Mouse (Mus musculus) MEL (cell line): ENCODE results near the gene Dnaic1. TPM values are rescaled to one million over a fixed set of nuclear protein-coding genes. Genes with fewer than 3 reads are reported as not detected.
A peak's percentile ranks its signal among the peaks of the same experiment; 100 is the strongest.

ENCODE experiments used
- DNase-seq: peaks from one replicate; pipeline ENCODE4 v3.0.0; 2011; ENCODE audit warnings: low read depth, low spot score
- H3K27ac ChIP-seq: 2 replicates; pipeline ENCODE4 v1.5.1; 2012; ENCODE audit warnings: low read depth, mild to moderate bottlenecking, control low read depth, low read length, moderate library complexity; ENCODE audit not compliant: control insufficient read depth
- H3K27me3 ChIP-seq, 2 experiments: fragments of 150-350 bp in 1 of 2; sonication (generic) in 1 of 2; 2 replicates each; pipeline ENCODE4 v1.6.1; 2012; ENCODE audit warnings: low read length in 2 of 2, mild to moderate bottlenecking in 2 of 2, improper control_type of control experiment in 1 of 2, moderate library complexity in 1 of 2; ENCODE audit not compliant: insufficient read depth in 2 of 2, control insufficient read depth in 1 of 2
- H3K36me3 ChIP-seq, 2 experiments: 2 replicates each; pipeline ENCODE4 v1.6.1; 2012 to 2014; ENCODE audit warnings: low read length in 2 of 2, improper control_type of control experiment in 1 of 2, inconsistent platforms in 1 of 2, mild to moderate bottlenecking in 1 of 2; ENCODE audit not compliant: insufficient read depth in 2 of 2, control insufficient read depth in 1 of 2
- H3K4me1 ChIP-seq, 2 experiments: fragments of 150-350 bp in 1 of 2; sonication (generic) in 1 of 2; 2 replicates each; pipeline ENCODE4 v1.6.1; 2012; ENCODE audit warnings: low read length in 2 of 2, improper control_type of control experiment in 1 of 2, mild to moderate bottlenecking in 1 of 2; ENCODE audit not compliant: insufficient read depth in 2 of 2, control insufficient read depth in 1 of 2
- H3K4me3 ChIP-seq, 2 experiments: fragments of 150-350 bp in 1 of 2; sonication (generic) in 1 of 2; 2 replicates each; pipeline ENCODE4 v1.5.1; 2012; ENCODE audit warnings: low read depth in 2 of 2, low read length in 2 of 2, mild to moderate bottlenecking in 2 of 2, moderate library complexity in 2 of 2, control low read depth in 1 of 2, improper control_type of control experiment in 1 of 2; ENCODE audit not compliant: control insufficient read depth in 1 of 2, insufficient read depth in 1 of 2
- H3K79me2 ChIP-seq: 2 replicates; pipeline ENCODE4 v1.6.1; 2012; ENCODE audit warnings: mild to moderate bottlenecking, low read length, moderate library complexity; ENCODE audit not compliant: control insufficient read depth, poor library complexity, insufficient read depth
- H3K9ac ChIP-seq: 2 replicates; pipeline ENCODE4 v1.6.1; 2012; ENCODE audit warnings: low read depth, mild to moderate bottlenecking, control low read depth, low read length, moderate library complexity; ENCODE audit not compliant: control insufficient read depth, poor library complexity, severe bottlenecking
- H3K9me3 ChIP-seq: fragments of 150-350 bp; sonication (generic); replicated peaks from 2 replicates; pipeline ENCODE4 v1.6.1; 2012; ENCODE audit warnings: mild to moderate bottlenecking, low read length, improper control_type of control experiment, moderate library complexity; ENCODE audit not compliant: insufficient read depth
- CHD2 ChIP-seq: IDR thresholded peaks from 2 replicates; pipeline ENCODE4 v1.6.1; 2011; ENCODE audit warnings: low read length, improper control_type of control experiment
- CTCF ChIP-seq, 3 experiments: IDR thresholded peaks in 2 of 3; conservative IDR thresholded peaks in 1 of 3; 2 replicates each; pipeline ENCODE4 v1.5.1; 2011 to 2012; ENCODE audit warnings: low read length in 3 of 3, low read depth in 2 of 3, mild to moderate bottlenecking in 2 of 3, improper control_type of control experiment in 1 of 3, inconsistent platforms in 1 of 3, mixed read lengths in 1 of 3, moderate library complexity in 1 of 3; ENCODE audit not compliant: control insufficient read depth in 1 of 3, insufficient read depth in 1 of 3, poor library complexity in 1 of 3, severe bottlenecking in 1 of 3
- E2F4 ChIP-seq: IDR thresholded peaks from 2 replicates; pipeline ENCODE4 v1.6.1; 2011; ENCODE audit warnings: low read depth, low read length, improper control_type of control experiment, borderline replicate concordance
- GATA1 ChIP-seq: IDR thresholded peaks from 2 replicates; pipeline ENCODE4 v1.6.1; 2011; ENCODE audit warnings: low read depth, low read length, improper control_type of control experiment
- KAT2A ChIP-seq: conservative IDR thresholded peaks from 2 replicates; pipeline ENCODE4 v1.6.1; 2012; ENCODE audit warnings: low read depth, low read length, improper control_type of control experiment, inconsistent platforms
- MAX ChIP-seq: IDR thresholded peaks from 2 replicates; pipeline ENCODE4 v1.6.1; 2011; ENCODE audit warnings: low read length, improper control_type of control experiment
- MAZ ChIP-seq: IDR thresholded peaks from 2 replicates; pipeline ENCODE4 v1.6.1; 2012; ENCODE audit warnings: low read depth, mild to moderate bottlenecking, inconsistent platforms, low read length, improper control_type of control experiment
- MEF2A ChIP-seq: IDR thresholded peaks from 2 replicates; pipeline ENCODE4 v1.6.1; 2014; ENCODE audit warnings: low read depth, mild to moderate bottlenecking, inconsistent platforms, low read length, improper control_type of control experiment; ENCODE audit not compliant: poor library complexity, insufficient replicate concordance, severe bottlenecking; ENCODE audit errors: extremely low read depth
- MYB ChIP-seq: IDR thresholded peaks from 2 replicates; pipeline ENCODE4 v1.6.1; 2011; ENCODE audit warnings: mild to moderate bottlenecking, low read depth, low read length, improper control_type of control experiment
- MYC ChIP-seq: IDR thresholded peaks from 2 replicates; pipeline ENCODE4 v1.6.1; 2011; ENCODE audit warnings: low read depth, mild to moderate bottlenecking, low read length, improper control_type of control experiment, moderate library complexity
- NRF1 ChIP-seq: IDR thresholded peaks from 2 replicates; pipeline ENCODE4 v1.6.1; 2014; ENCODE audit warnings: low read depth, mild to moderate bottlenecking, inconsistent platforms, low read length, improper control_type of control experiment, moderate library complexity; ENCODE audit not compliant: poor library complexity, insufficient read depth, severe bottlenecking
- POLR2A ChIP-seq, 2 experiments: IDR thresholded peaks; 2 replicates each; pipeline ENCODE4 v1.6.1; 2011 to 2012; ENCODE audit warnings: low read length in 2 of 2, mild to moderate bottlenecking in 2 of 2, control low read depth in 1 of 2, improper control_type of control experiment in 1 of 2, low read depth in 1 of 2, moderate library complexity in 1 of 2; ENCODE audit not compliant: control insufficient read depth in 1 of 2, insufficient read depth in 1 of 2, poor library complexity in 1 of 2
- POLR2AphosphoS2 ChIP-seq: IDR thresholded peaks from 2 replicates; pipeline ENCODE4 v1.6.1; 2011; ENCODE audit warnings: low read length, improper control_type of control experiment
- RAD21 ChIP-seq: IDR thresholded peaks from 2 replicates; pipeline ENCODE4 v1.6.1; 2011; ENCODE audit warnings: mild to moderate bottlenecking, low read depth, low read length, improper control_type of control experiment
- RCOR1 ChIP-seq: IDR thresholded peaks from 2 replicates; pipeline ENCODE4 v1.6.1; 2012; ENCODE audit warnings: low read depth, mild to moderate bottlenecking, inconsistent platforms, low read length, improper control_type of control experiment
- SIN3A ChIP-seq: IDR thresholded peaks from 2 replicates; pipeline ENCODE4 v1.6.1; 2012; ENCODE audit warnings: low read length, improper control_type of control experiment, inconsistent platforms
- SMC3 ChIP-seq: IDR thresholded peaks from 2 replicates; pipeline ENCODE4 v1.6.1; 2011; ENCODE audit warnings: low read depth, low read length, improper control_type of control experiment
- TCF12 ChIP-seq: IDR thresholded peaks from 2 replicates; pipeline ENCODE4 v1.6.1; 2014; ENCODE audit warnings: low read depth, mild to moderate bottlenecking, inconsistent platforms, low read length, improper control_type of control experiment, moderate library complexity
- ZC3H11A ChIP-seq: IDR thresholded peaks from 2 replicates; pipeline ENCODE4 v1.6.1; 2012; ENCODE audit warnings: low read depth, mild to moderate bottlenecking, inconsistent platforms, low read length, improper control_type of control experiment
- polyA plus RNA-seq, 2 experiments: library from polyadenylated mRNA; stranded (reverse) in 1 of 2; unstranded in 1 of 2; fragments of >175 nt in 1 of 2; fragments of >200 nt in 1 of 2; gene quantifications; 2 replicates each; pipeline versions ENCODE4 v1.2.1 to v1.2.4; 2012; ENCODE audit warnings: low replicate concordance in 2 of 2, low read depth in 1 of 2; ENCODE audit not compliant: insufficient read length in 2 of 2, insufficient read depth in 1 of 2, missing spikeins in 1 of 2
- total RNA-seq: library from RNA; depleted of rRNA; stranded (reverse); fragments of 300-350 nt; gene quantifications from 2 replicates; pipeline ENCODE4 v1.2.3, GENCODE M21; 2012

Dnaic1 gene
- total and polyA plus RNA-seq, 3 experiments = not detected

DNA sequence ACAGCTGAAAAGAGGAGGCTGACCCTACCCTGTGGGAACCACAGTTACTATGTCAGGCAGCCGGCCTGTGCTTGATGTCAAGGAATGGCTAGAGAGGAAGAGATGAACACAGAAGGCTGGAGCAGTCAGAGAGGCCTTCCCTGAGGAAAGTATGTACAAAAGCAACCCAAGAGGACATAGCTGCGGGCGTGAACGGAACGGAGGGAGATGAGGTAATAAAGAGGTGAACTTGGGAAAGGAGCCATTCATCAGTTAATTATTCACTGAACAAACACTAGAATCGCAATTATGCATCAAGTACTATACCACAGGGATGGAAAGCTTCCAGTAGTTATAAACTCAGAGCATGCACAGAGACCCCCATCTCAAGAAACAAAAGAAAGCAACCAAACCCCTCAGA, 47.4 kb upstream of the Dnaic1 start:
- Histone ChIP-seq H3K27ac (no peak overlapping the region), H3K9me3 (no peaks in the 10 kb centered on the region), H3K4me3 (no peak overlapping the region), H3K9ac (no peak overlapping the region), H3K4me1 (peaks cover 0 to 7% of the 10 kb centered on the region in 2 experiments; a peak in 2 of 4 replicates), H3K79me2 (no peaks in the 10 kb centered on the region)
- no peak for TF ChIP-seq KAT2A
- TF ChIP-seq CHD2 = no peak
- no peak for TF ChIP-seq MYB
- no peak for TF ChIP-seq MAZ
- no peak for TF ChIP-seq POLR2AphosphoS2
- no peak for TF ChIP-seq RCOR1
- no peak for TF ChIP-seq TCF12
- no peak for TF ChIP-seq SIN3A
- no peak for TF ChIP-seq MEF2A
- TF ChIP-seq, all 39 proteins: peak for 0
- DNase-seq = no peak
- H3K27me3 ChIP-seq = no peaks in the 10 kb centered on the region
- no peaks in the 10 kb centered on the region for H3K36me3 ChIP-seq

DNA sequence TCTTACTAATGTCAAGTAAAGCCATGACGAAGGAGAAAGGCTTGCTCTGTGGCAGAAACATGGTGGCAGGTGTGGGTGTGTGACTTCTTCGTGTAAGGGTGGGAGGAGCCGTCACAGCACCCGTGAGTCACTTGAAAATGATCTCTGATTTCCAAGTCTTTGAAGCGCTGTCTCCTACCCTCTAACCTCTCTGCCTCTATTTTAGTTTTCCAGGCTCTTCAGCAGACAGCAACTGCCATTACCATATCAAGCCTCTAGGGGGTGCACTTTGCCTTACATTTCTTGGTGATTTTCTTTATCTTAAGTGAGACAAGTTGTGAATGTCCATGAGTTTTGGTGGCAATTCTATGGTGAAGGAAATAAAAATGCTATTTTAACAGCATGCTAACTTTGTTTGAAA, 46.8 kb upstream of the Dnaic1 start:
- H3K4me1 ChIP-seq = peaks cover 0 to 7% of the 10 kb centered on the region in 2 experiments; a peak in 2 of 4 replicates
- no peaks in the 10 kb centered on the region for H3K9me3 ChIP-seq
- no peaks in the 10 kb centered on the region for H3K27me3 ChIP-seq
- no peak overlapping the region for H3K9ac ChIP-seq
- TF ChIP-seq MYC (no peak), ZC3H11A (peak; percentile 67), NRF1 (no peak), MAX (no peak), E2F4 (no peak), POLR2A (IDR thresholded peaks at IDR 0.05; ENCODE audit: control insufficient read depth in 1 of 2, insufficient read depth in 1 of 2, low read depth in 1 of 2, low read length in 2 of 2, poor library complexity in 1 of 2) (no peak), SMC3 (peak; percentile 80), MEF2A (no peak), CTCF (IDR thresholded peaks at IDR 0.05 in 2 of 3, conservative IDR thresholded peaks at IDR 0.05 in 1 of 3; ENCODE audit: control insufficient read depth in 1 of 3, insufficient read depth in 1 of 3, low read depth in 2 of 3, low read length in 3 of 3, poor library complexity in 1 of 3, severe bottlenecking in 1 of 3) (peak; percentile 32 to 89 (median 87)), KAT2A (no peak), RAD21 (peak; percentile 87), GATA1 (no peak)
- TF ChIP-seq, all 39 proteins: peak for 4
- Histone ChIP-seq H3K36me3 (no peaks in the 10 kb centered on the region), H3K27ac (no peak overlapping the region), H3K4me3 (no peak overlapping the region), H3K79me2 (no peaks in the 10 kb centered on the region)
- peak; percentile 71 for DNase-seq
